Mouse (Mus musculus): Measurements from ENCODE around the gene Mapk8ip3. TPM values are rescaled to one million over a fixed set of nuclear protein-coding genes. Genes with fewer than 3 reads are reported as not detected.

Mapk8ip3 gene
- total RNA-seq, 2 experiments from 2014 or later, result 16.2 to 24.4 TPM

DNA sequence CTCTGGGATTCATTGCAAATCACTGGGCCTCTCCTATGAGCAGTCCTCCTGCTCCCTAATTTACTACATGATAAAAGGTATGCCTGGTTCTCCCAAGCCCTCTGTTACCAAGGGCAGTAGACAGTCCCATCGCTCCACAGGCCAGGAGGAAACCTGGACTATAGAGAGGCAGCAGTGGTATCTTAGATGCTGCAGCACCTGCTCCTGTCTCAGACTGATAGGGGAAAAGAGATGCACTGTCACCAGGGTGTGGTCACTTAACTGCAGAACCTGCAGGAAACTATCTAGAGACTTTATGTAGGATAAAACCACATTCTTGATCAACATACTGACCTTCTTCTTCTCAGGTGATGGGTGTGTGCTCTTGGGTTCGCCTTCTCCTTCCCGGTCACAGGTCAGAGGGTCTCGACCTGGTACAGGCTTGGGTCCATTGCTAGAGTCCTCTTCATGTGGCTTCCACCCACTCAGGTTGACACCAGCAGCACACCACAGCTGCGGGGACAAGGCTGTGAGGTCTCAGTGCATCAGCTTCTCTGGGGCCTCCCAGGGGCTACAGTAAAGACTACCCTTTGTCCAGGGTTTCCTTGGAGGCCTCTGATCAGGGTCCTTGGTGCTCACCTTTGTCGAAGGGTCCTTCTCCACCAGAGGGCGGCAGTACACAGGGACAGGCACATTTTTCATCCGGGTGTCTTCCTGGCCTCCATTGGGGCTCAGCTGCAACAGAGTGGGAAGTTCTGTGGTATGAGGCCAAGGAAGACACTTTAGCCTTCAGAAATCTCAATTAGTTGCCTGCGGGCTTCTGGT, 33.9 kb downstream of the Mapk8ip3 start:
- no peak for DNase-seq

DNA sequence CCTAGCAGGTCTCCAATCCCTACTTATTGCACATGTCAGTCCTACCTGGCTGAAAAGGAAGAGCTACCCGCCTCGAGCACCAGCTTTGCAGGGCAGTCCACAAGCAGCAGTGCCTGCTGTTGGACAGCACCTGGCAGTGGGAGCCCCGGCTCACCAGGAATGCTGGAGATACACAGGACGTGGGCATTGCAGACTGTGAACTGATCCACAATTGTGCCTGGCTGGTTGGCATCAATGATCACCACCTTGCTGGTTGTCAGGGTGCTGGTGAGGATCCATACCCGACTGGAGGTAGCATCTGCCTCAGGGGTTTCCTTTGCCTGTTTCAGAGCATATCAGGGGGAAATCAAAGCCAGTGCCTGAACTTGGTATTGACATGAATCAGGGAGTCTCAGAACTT, 34.7 kb downstream of the Mapk8ip3 start:
- intact Hi-C loops (cut with DNase I), result loop anchor here (5.0 kb wide), 1 partner anchor 160 kb away; no protein-coding TSS in a partner anchor

More for the DNA sequence above, 33.9 kb downstream of the Mapk8ip3 start:
- intact Hi-C loops (cut with DNase I), result loop anchor here (5.0 kb wide), 1 partner anchor 161 kb away; no protein-coding TSS in a partner anchor

DNA sequence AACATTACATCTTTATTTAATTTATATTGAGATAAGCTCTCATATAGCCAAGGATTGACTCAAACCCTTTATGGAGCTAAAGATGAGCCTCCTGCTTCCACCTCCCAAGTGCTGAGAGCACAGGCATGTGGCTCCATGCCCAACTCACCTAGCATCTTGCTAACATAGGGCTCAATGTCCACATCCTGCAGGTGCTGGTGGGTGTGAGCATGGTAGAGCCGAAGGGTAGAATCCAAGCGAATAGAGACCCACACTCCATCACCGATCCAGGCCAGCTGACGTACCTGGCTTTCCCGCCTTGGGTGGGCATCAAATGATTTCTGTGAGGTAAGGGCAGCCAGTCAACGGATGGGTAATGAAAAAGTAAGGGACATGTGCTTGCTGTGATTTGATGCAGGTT, 36.8 kb downstream of the Mapk8ip3 start:
- DNase-seq, result no peak
- intact Hi-C loops (cut with DNase I), result loop anchor here (5.0 kb wide), 1 partner anchor 158 kb away; no protein-coding TSS in a partner anchor

More for the DNA sequence above, 34.7 kb downstream of the Mapk8ip3 start:
- no peak for DNase-seq

DNA sequence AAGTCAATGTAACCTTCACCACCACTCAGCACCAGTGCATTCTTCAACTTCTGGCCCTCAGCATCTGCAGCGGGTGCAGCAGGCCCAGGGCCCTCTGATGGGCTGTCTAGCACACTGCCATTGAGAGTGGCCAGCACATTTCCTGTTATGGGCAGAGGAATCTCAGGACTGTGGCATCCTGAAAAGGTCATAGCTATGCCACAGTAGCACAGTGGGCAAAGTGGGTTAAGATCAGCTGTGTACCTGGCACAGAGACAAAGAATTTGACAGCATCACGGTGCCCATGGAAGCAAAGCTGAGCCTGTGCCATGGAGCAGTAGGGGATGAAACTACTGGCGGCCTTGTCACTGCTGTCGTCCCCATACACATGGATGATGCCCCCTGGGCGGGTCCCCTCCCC, 37.6 kb downstream of the Mapk8ip3 start:
- intact Hi-C loops (cut with DNase I), result loop anchor here (10.0 kb wide), 1 partner anchor 926 kb away; the partner anchor contains the start of genes Jmjd8 and Wdr24
- DNase-seq, result no peak

DNA sequence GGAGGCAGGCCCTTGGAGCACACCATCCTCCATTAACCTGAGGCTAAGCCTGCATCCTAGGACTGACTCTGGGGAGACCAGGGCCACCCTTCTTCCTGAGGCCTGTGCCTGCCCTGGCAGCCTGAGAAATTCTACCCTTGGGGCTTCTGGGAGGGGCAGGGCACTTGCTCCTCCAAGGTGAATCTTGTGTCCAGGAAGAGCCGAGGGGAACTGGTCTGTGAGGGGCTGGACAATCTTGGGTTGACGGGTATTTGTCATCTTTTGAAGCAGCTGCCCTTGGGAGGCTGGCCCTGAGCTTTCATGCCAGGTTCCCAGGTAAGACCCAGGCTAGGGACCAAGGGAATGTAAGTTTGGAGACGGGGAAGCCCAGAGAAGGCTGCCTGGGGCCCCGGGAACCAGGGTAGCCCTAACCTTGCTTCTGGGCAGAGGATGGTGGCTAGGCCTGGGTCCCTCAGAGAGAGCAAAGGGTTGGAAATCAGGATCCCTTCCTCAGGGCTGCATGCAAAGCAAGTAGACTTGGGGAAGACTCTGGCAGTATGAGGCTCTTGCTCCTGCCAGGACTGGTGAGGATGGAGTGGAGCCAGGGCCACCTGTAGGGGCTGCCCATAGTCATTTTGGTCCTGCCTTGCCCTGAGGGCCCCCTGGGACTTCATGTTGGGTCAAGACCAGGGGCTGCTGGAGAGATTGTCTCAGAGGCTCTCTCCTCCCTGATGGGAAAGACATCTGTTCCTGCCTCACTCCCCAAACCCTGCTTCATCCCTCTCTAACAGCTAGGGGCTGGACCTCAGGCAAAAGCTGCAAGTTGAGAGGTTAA, 38.5 kb downstream of the Mapk8ip3 start:
- intact Hi-C loops (cut with DNase I), result loop anchor here (10.0 kb wide), 1 partner anchor 927 kb away; the partner anchor contains the start of genes Jmjd8 and Wdr24
- DNase-seq, result no peak

DNA sequence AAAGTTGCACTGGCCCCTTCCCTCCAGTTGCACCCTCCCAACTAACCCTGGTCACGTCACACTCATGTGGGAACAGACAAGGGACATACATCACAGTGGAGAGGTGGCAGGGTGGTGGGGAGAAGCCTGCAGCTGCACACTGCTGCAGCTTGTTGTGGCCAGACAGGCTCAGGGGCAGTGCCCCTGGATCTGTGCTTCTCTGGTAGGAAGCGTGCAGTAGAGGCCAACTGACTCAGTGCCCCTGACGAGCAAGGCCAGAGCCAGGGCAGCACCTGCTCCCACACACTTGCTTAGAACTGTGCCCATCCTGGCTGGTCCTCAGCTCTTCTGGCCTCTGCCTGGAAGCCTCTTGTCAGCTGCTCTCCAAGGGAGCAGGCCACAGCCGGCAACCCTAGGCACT, 39.2 kb downstream of the Mapk8ip3 start:
- intact Hi-C loops (cut with DNase I), result loop anchor here (10.0 kb wide), 1 partner anchor 927 kb away; the partner anchor contains the start of genes Jmjd8 and Wdr24
- no peak for DNase-seq

DNA sequence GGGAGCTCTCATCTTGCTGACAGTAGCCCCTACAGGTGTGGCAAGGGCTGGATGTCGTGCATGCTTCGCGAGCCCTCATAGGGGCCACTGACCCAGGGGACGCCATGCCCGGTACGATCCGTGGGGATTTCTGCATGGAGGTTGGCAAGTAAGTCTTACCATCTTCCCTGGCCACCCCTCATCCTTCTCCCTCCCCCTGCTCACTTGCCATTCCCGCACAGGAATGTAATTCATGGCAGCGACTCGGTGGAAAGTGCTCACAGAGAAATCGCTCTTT, 39.8 kb downstream of the Mapk8ip3 start:
- intact Hi-C loops (cut with DNase I), result loop anchor here (10.0 kb wide), 1 partner anchor 928 kb away; the partner anchor contains the start of genes Jmjd8 and Wdr24
- DNase-seq, result no peak

DNA sequence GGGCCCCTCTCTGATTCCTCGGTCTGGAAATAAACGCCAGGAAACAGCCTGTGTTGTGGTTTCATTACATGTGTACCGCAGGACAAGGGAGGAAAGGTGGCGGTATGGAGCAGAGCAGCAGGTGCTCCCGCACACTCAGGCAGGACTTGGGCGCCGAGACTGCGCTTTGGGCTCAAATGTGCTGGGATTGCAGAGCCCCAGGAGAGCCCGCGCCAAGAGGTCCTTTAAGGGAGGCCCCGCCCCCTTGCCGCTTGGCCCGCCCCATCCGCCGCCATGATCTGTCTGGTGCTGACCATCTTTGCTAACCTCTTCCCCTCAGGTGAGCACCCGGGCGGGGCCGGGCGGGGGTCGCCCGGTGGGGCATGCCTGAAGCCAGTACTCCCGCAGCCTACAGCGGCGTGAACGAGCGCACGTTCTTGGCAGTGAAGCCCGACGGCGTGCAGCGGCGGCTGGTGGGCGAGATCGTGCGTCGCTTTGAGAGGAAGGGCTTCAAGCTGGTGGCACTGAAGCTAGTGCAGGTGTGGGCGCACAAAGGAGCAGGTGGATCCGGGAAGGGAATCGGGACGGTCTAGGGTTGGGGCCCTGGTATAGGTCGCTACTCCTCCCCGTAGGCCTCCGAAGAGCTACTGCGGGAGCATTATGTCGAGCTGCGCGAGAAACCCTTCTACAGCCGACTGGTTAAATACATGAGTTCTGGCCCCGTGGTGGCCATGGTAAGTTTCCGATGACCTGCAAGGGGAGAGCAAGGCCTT, 40.4 kb downstream of the Mapk8ip3 start, which contains the start of gene Nme3:
Gene Nme3 (plus strand): TSS at position 260 of the 752 bp plus-strand sequence.
- peak; percentile 55 to 61 for DNase-seq

DNA sequence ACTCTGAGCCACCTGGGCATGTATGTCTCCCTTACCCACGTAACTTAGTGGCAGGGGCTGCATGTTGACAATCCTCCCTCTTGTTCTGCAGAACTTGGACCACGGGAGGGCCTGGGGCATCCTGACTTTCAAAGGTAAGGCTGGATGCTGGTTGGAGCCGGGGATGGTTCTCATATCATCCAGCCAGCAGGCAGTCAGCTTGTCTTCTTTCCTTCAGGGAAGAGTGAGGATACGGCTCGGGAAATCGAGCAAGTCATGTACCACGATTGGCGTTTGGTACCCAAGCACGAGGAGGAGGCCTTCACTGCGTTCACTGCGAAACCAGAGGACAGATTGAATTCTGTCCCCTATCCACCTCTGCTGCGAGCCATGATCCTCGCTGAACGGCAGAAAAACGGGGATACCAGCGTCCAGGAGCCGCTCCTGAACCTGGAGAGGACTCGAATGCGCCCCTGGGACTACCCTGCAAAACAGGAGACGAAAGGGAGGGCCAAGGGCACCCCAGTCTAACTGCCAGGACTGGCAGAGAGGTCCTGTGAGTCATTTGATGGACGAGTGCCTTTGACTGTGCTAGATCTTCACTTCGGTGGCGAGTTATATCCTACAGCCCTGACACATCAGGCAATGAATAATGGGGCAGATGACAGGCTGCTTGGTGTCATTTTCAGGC, 41.1 kb downstream of the Mapk8ip3 start:
- DNase-seq, result no peak
- intact Hi-C loops (cut with DNase I), result loop anchor here (10.0 kb wide), 1 partner anchor 929 kb away; the partner anchor contains the start of genes Jmjd8 and Wdr24

More for the DNA sequence above, 40.4 kb downstream of the Mapk8ip3 start, which contains the start of gene Nme3:
- intact Hi-C loops (cut with DNase I), result loop anchor here (10.0 kb wide), 1 partner anchor 928 kb away; the partner anchor contains the start of genes Jmjd8 and Wdr24

DNA sequence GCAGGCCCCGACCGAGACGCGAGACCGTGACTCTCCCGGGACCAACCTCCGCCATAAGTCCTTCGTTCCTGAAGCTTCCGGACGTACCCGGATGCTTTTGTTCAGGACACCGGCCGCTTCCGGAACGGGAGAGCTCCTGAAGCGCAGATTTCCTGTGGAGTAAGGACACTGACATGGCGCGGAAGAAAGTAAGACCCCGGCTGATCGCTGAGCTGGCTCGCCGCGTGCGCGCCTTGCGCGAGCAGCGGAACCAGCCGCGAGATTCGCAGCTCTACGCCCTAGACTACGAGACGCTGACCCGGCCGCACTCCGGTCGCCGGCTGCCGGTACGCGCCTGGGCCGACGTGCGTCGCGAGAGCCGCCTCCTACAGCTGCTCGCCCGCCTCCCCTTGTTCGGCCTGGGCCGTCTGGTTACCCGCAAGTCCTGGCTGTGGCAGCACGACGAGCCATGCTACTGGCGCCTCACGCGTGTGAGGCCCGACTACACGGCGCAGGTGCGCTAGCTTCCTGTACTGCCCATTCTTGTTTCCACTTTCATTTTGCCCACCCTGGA, 41.7 kb downstream of the Mapk8ip3 start, which contains the start of the genes Eme2 and Mrps34:
Gene Eme2 (minus strand): TSS at position 93 of the 553 bp plus-strand sequence.
Gene Mrps34 (plus strand): TSS at position 122 of the 553 bp plus-strand sequence.
- intact Hi-C loops (cut with DNase I), result loop anchor here (10.0 kb wide), 1 partner anchor 930 kb away; the partner anchor contains the start of genes Jmjd8 and Wdr24
- peak; percentile 68 to 77 for DNase-seq

DNA sequence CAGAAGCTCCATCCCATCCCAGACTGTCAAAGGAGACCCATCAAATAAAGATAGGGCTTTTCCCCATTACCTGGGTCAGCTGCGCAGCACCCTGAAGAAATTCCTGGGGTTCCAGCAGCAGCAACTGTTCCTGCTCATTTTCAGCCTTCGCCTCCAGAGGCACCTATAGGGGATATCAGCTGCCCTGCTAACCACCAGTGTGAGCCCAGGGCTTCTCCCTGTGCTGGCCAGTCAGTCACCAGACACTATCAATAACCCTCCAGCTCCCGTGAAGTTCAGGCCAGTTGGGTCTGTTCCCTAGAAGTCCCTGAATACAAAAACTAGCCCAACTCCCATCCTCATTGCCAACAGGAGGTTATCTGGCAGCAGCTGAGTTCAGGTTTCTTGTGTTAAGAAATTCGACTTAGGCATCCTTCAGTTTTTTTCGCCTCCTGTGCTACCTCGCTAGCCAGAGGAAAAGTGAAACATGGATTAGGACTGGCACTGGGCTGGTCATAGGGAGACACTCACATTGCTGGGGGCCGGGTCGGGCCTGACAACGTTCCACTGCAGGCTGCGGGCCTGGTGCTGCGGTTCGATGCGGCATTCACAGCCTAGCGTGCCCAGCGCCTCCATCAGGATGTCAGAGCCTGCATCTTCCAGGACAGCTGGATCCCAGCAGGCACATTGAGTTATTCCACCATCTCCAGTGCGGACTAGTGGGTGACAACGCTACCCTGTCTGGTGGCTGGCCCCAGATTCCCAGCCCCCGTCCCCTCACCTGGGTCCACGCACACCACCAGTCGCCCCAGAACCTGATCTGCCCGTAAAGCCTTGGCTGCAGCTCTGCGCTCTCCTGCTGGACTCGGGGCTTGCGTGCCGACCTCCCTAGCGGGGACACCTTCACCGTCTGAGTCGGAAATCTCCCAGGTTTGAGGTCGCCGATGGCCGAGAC, 42.4 kb downstream of the Mapk8ip3 start:
- intact Hi-C loops (cut with DNase I), result loop anchor here (10.0 kb wide), 1 partner anchor 930 kb away; the partner anchor contains the start of genes Jmjd8 and Wdr24
- no peak for DNase-seq

DNA sequence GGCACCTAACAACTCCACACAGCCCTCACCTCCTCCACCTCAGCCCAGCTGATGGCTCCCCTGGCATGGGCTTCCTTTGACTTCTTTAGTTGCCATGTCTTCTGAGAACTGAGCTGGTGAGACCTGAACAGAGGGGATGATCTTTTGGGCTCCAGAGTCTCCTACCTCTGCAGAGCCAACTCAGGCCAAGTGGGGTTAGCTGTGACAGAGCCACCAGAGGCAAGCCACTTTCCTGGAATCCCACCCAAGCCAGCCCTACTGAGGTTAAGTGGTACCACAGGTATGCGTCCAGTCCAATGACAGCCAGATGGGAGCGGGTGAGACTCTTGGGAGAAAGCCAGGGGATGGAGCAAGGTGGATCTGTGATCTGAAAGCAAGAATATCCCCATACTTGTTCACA, 43.5 kb downstream of the Mapk8ip3 start:
- intact Hi-C loops (cut with DNase I), result loop anchor here (10.0 kb wide), 1 partner anchor 932 kb away; the partner anchor contains the start of genes Jmjd8 and Wdr24
- no peak for DNase-seq

DNA sequence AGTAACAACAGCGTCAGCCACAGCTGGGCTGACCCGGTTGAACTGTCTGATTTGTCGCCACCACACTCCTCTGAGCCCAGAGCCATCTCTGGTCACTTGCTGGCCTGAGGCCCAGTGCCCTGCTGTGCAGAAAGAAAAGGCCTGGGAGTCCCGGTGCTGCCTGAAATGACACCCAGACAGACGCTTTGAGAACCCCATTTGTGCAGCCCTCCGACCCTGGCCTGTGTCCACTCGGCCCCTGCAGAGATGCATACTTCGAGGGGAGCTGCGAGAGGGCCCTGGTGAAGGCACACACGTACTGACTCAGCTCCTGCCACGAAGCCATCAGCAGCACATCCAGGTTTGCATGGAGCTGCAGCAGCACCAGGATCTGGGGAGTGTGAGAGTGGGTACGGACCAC, 44.0 kb downstream of the Mapk8ip3 start:
- no peak for DNase-seq
- intact Hi-C loops (cut with DNase I), result loop anchor here (10.0 kb wide), 1 partner anchor 932 kb away; the partner anchor contains the start of genes Jmjd8 and Wdr24

DNA sequence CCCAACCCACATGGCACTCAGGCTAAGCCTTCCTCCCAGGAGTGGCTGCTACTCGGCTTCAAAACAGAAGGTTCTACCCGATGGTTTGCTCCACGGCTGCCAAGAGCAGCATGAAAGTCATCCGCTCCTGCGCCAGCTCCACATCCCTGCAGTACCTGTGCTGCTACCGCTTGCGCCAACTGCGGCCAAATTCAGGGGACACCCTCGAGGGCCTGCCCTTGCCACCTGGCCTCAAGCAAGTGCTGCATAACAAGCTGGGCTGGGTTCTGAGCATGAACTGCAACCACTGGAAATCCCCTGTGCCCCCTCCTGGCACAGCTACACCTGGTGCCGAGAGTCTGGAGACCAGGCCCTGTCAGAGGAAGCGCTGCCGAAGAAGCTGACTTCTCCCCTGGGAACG, 45.5 kb downstream of the Mapk8ip3 start:
- intact Hi-C loops (cut with DNase I), result loop anchor here (10.0 kb wide), 1 partner anchor 933 kb away; the partner anchor contains the start of genes Jmjd8 and Wdr24
- no peak for DNase-seq

DNA sequence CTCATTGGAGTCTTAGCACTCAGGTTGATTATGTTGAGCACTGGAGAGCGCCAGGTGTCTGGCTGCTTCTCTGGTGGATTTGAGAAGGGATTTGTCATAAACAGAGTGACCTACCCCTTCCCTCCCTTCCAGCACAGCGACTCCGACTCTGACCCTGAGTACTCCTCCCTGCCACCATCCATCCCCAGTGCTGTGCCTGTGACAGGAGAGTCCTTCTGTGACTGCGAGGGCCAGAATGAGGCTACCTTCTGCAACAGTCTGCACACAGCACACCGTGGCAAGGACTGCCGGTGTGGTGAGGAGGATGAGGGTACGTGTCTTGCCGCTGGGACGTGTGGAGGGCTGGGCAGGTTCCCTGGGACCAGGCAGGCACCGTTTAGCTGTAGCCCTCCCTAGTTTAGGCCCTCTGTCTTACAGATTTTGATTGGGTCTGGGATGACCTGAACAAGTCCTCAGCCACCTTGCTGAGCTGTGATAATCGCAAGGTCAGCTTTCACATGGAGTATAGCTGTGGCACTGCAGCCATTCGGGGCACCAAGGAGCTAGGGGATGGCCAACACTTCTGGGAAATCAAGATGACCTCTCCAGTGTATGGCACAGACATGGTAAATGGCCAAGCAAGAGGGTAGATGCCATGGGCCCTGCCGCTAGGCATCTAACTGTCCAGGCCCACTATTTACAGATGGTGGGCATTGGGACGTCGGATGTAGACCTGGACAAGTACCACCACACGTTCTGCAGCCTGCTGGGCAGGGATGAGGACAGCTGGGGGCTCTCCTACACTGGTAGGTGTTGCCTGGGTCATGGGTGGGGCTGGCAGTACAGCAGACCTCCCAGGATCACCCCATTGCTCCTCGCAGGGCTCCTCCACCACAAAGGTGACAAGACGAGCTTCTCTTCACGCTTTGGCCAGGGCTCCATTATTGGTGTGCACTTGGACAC, 46.4 kb downstream of the Mapk8ip3 start:
- intact Hi-C loops (cut with DNase I), result loop anchor here (10.0 kb wide), 1 partner anchor 934 kb away; the partner anchor contains the start of genes Jmjd8 and Wdr24
- no peak for DNase-seq

DNA sequence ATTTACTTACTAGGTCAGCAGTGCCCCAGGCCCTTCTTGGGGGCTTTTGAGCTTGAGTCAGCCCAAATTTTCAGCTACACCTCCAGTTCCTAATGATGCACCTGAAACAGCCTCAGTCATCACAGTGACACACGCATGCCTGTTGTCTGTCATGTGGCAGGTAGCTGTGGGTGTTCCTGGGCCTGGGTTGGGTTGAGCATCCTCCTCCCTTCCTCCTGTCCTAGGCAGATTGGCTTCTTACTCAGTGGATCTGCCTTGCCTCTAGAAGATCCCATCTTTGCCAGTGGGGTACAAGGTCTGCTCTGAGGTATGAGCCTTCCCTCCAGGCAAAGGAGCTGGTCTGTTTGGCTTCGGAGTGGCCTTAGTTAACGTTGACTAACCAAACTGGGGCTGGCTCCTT, 47.9 kb downstream of the Mapk8ip3 start:
- DNase-seq, result no peak
- intact Hi-C loops (cut with DNase I), result no loop called here
